Mouse (Mus musculus): ENCODE results near the gene Itpk1. TPM values are rescaled to one million over a fixed set of nuclear protein-coding genes. Genes with fewer than 3 reads are reported as not detected.

Gene Itpk1
- polyA plus RNA-seq, 1 experiment from 2014 or later: 20.8 TPM

DNA sequence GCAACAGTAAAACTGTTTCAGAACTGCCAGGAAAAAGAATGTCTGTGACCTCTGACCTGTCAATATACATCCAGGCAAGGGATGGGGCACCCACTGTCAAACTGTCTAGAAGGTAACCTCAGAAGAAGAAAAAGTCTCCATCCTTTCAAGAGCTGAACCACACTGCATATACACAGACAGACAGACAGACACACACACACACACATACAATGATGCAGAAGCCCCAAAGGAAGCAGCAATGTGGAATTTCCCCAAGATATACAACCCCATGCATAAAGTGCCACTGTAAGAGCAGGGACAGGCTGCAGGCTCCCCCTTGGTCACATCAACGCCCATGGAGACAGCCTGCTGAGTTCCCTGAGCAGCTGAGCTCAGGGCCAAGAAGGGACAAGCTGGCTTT is 5.6 kb downstream of the Itpk1 start:
- Histone ChIP-seq H3K4me1 (peaks cover 91% of the 10 kb centered on the region), H3K9me3 (replicated peaks) (no peaks in the 10 kb centered on the region), H3K4me2 (no peak overlapping the region), H3K36me3 (no peaks in the 10 kb centered on the region), H3K27me3 (no peaks in the 10 kb centered on the region), H3K27ac (no peak overlapping the region), H3K9ac (0 out of 2 replicates have a peak overlapping the region, but pooled peaks have one; percentile 1), H3K4me3 (replicated peaks) (no peak overlapping the region)
- 53% methylated on average over 1 of the region's 1 CpGs for WGBS
- no peak for ATAC-seq (replicated peaks; ENCODE audit: low FRiP score)

DNA sequence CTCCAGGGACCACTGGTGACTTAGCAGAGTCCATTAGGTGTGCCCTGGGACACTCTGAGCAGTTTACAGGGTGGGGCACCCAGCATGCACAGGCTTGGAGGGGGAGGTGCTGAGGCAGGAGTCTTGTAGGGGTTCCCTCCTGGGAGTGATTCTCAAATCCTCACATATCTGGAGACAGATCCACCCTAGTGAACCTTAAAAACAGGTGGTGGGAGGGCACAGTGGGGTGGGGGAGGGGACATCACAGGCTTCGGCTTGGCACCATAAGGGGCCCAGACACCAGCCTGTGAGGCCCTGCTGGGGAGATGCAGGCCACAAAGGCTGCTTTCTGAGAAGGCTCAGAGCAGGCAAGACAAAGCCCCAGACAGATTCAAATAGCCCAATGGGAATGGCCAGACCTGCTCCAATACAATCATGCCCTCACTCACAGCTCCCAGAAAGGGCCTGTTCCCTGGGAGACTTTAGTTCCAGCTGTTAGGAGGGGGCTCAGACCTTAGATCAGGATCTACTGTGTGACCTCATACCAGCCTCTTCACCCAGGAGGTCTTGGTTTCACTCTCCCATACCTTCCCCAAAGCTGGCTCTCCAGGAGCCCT is 6.5 kb downstream of the Itpk1 start:
- 35% methylated on average over 1 of the region's 1 CpGs for WGBS
- no peak overlapping the region for H3K4me3 ChIP-seq (replicated peaks)
- no peaks in the 10 kb centered on the region for H3K9me3 ChIP-seq (replicated peaks)
- H3K36me3 ChIP-seq: no peaks in the 10 kb centered on the region
- H3K4me2 ChIP-seq: no peak overlapping the region
- 0 out of 2 replicates have a peak overlapping the region, but pooled peaks have one; percentile 10 for H3K9ac ChIP-seq
- H3K4me1 ChIP-seq: peaks cover 82% of the 10 kb centered on the region
- no peaks in the 10 kb centered on the region for H3K27me3 ChIP-seq
- ATAC-seq (replicated peaks; ENCODE audit: low FRiP score): peak; percentile 16; the same call in 1 of the 2 replicates
- H3K27ac ChIP-seq: 0 out of 2 replicates have a peak overlapping the region, but pooled peaks have one; percentile 0

DNA sequence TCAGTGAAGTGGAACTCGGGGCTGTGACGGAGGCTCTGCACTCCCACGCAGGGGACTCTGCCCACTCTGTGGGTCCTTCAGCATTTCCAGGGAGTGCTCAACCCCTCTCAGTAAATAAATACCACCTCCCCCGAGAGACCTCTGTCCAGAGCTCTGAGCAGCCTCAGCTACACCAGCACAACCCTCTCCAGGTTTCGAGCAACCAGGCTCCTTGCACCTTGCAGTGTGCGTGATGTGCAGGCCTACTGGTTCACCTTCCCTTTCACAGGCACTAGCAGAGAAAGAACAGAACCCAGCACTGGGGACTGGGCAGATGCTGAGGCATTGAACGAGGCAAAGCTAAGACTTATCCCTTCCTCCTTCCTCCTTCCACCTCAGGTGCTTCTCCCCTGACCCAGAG is 7.3 kb downstream of the Itpk1 start:
- Histone ChIP-seq H3K27me3 (no peaks in the 10 kb centered on the region), H3K4me2 (no peak overlapping the region), H3K4me3 (replicated peaks) (no peak overlapping the region), H3K9ac (no peak overlapping the region), H3K9me3 (replicated peaks) (no peaks in the 10 kb centered on the region), H3K27ac (0 out of 2 replicates have a peak overlapping the region, but pooled peaks have one; percentile 0), H3K36me3 (no peaks in the 10 kb centered on the region), H3K4me1 (peaks cover 74% of the 10 kb centered on the region)
- WGBS: 39% methylated on average over 7 of the region's 7 CpGs
- ATAC-seq (replicated peaks; ENCODE audit: low FRiP score): 0 out of 2 replicates have a peak, but pooled peaks have one; percentile 15

DNA sequence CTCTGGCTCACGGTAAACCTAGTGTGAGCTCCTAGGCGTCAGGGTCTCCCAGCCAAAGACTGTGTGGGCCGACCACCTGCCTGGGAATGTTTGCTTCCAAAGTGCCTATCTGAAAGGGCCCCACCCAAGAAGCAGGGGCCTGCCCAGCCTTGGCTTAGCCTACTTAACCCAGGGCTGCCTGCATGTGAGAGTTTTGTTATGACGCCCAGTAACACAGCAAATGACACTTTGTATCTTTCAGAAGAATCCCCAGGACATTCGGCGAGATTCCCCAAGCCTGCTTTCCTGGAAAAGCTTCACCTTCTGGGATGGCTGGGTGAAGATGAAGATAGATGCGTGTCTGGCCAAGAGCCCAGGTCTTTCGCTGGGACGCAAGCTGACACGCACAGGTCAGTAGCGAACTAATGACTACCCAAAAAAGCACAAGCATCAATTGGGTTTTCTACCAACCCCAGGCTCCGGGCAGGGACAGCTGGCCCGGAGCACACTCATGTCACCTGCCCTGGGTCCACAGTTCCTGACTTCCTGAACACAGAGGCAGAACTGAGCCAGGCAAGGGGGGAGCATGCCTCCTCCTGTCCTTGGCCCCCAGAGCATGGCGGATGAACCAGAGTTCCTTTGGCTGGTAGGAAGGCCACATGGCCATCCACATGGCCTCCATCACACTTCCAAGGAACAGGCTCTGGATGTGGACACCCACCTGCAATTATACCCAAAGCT is 7.9 kb downstream of the Itpk1 start:
- no peak overlapping the region for H3K4me2 ChIP-seq
- no peak overlapping the region for H3K9ac ChIP-seq
- H3K27ac ChIP-seq: no peak overlapping the region
- H3K4me3 ChIP-seq (replicated peaks): no peak overlapping the region
- no peaks in the 10 kb centered on the region for H3K27me3 ChIP-seq
- peaks cover 73% of the 10 kb centered on the region for H3K4me1 ChIP-seq
- no peaks in the 10 kb centered on the region for H3K9me3 ChIP-seq (replicated peaks)
- 85% methylated on average over 14 of the region's 14 CpGs for WGBS
- no peaks in the 10 kb centered on the region for H3K36me3 ChIP-seq
- no peak for ATAC-seq (replicated peaks; ENCODE audit: low FRiP score)

DNA sequence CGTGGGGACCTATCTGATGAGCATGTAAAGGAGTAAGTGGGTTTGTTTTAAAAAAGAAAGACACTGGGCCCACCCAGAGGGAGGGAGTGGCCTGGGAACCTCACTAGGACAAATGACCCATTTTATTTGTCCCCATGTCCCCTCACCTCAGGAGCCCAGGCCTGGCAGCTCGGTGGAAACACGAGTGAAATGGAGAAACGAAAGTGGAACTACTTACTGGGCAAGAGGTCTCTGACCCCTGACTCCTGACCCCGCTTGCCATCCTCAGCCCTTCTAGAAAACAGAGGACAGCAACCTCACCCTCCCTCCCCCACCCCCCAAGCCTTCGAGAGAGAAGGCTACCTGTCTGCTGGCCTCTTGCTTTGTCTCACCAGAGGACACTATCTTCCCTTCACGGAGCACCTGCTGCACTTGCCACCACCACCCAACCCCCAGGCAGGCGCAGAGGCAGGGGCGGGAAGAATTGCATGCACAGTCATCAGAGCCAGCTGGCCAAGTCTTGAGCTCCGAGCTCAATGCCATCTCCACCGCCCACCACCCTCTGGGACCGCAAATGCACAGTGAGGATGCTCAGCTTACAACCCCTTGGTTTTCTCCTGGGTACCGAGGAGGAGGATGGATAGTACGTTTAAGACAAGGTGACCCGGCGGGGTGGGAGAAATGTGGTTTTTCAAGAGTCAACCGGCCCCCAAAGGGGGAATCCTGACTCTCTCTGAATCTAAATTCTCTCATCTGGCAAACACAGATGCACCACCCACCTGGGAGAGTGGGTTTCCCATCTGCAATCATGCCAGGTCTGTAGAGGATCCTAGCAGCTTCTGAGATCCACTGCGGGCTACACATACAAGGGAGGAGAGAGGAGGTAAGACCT is 9.1 kb downstream of the Itpk1 start:
- WGBS: 57% methylated on average over 18 of the region's 18 CpGs

DNA sequence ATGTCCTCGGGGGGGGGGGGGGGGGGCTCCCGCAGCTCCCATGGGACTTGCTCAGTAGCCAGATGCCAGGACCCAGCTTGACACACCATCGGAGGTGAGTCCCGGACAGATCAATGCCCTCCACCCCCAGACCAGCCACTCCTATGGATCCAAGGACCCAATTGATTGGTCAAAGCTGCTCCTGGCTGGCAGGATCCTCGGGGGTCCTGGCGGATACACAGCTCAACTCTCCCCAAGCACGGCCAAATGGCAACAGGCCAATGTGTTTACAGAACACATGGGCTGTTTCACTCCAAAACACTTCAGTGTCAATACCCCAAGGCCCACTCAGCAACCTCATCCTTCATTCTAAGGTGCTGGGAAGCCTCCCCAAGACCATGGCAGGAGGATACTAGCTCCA is 13.0 kb downstream of the Itpk1 start:
- peaks cover 50% of the 10 kb centered on the region for H3K4me1 ChIP-seq
- H3K36me3 ChIP-seq: no peaks in the 10 kb centered on the region
- no peak overlapping the region for H3K4me2 ChIP-seq
- H3K9me3 ChIP-seq (replicated peaks): no peaks in the 10 kb centered on the region
- no peak for ATAC-seq (replicated peaks; ENCODE audit: low FRiP score)
- H3K9ac ChIP-seq: no peak overlapping the region
- H3K4me3 ChIP-seq (replicated peaks): no peak overlapping the region
- no peaks in the 10 kb centered on the region for H3K27me3 ChIP-seq
- H3K27ac ChIP-seq: peak overlapping the region; percentile 68; the same call in 1 of the 2 replicates
- 62% methylated on average over 7 of the region's 7 CpGs for WGBS

More for the DNA sequence above, 9.1 kb downstream of the Itpk1 start:
- Histone ChIP-seq H3K4me3 (replicated peaks) (no peak overlapping the region), H3K9ac (no peak overlapping the region), H3K9me3 (replicated peaks) (no peaks in the 10 kb centered on the region), H3K4me1 (peaks cover 78% of the 10 kb centered on the region), H3K36me3 (no peaks in the 10 kb centered on the region), H3K27ac (no peak overlapping the region), H3K4me2 (no peak overlapping the region), H3K27me3 (no peaks in the 10 kb centered on the region)
- no peak for ATAC-seq (replicated peaks; ENCODE audit: low FRiP score)

DNA sequence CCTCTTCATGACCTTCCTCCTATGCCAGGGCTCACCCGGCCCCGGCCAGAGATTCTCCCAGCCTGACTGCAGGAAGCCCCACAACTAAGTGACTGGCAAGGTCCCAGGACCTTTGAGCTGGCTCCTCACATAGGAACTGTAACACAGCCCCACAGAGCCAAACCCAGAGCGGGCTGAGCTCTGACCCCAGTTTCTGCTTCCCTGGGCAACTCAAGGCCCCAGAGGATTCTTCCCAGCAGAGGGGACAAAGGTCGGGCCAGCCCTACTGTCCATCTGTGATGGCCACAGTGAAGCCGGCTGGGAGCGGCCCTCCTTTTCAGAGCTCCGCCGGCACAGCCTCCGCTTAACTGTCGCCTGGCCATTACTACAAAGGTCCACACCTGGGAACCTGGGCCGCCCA is 13.6 kb downstream of the Itpk1 start:
- 25% methylated on average over 11 of the region's 11 CpGs for WGBS
- Histone ChIP-seq H3K36me3 (no peaks in the 10 kb centered on the region), H3K4me2 (no peak overlapping the region), H3K4me1 (peaks cover 50% of the 10 kb centered on the region), H3K4me3 (replicated peaks) (no peak overlapping the region), H3K27ac (peak overlapping the region; percentile 68), H3K9me3 (replicated peaks) (no peaks in the 10 kb centered on the region), H3K9ac (no peak overlapping the region), H3K27me3 (no peaks in the 10 kb centered on the region)
- ATAC-seq (replicated peaks; ENCODE audit: low FRiP score): peak; percentile 78

DNA sequence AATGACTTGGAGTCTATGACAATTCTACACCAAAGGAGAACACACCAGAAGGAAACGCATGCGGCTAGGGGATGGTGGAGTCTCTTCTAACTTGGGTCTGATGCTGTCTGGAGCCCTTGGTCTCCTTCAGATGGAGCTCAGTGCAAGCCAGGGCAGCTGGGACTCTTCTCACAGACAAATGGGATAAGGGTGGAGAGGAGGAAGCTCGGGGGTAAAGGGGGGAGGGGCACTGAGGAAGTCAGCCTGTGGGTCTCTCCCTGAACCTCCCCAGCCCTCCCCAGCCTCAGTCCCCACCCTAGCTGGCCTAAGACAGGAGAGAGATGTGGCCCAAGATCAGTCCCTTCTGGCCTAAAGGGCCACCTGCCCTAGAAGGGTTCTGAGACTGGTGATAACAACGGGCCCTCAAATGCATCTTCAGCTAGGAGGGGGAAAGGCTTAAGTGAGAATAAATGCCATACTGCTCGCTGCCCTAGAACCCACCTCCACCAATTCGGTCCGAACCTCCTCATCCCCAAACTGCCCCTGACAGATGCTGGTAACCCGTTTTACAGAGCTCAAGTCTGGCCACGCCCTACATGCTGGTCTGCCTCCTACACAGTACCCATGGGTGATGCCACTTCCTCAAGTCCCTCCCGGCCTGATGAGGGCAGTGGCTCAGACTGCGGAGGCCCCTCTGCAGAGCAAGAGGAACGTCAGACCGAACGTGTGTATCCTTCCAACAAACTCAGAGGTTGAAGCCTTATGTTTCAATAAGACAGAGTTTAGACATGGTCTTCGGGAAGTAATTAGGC is 14.8 kb downstream of the Itpk1 start:
- no peak overlapping the region for H3K4me2 ChIP-seq
- no peaks in the 10 kb centered on the region for H3K9me3 ChIP-seq (replicated peaks)
- no peaks in the 10 kb centered on the region for H3K27me3 ChIP-seq
- H3K4me1 ChIP-seq: peaks cover 50% of the 10 kb centered on the region
- WGBS: 72% methylated on average over 15 of the region's 15 CpGs
- ATAC-seq (replicated peaks; ENCODE audit: low FRiP score): no peak
- no peaks in the 10 kb centered on the region for H3K36me3 ChIP-seq
- H3K27ac ChIP-seq: peak overlapping the region; percentile 68; the same call in 1 of the 2 replicates
- H3K9ac ChIP-seq: no peak overlapping the region
- no peak overlapping the region for H3K4me3 ChIP-seq (replicated peaks)

DNA sequence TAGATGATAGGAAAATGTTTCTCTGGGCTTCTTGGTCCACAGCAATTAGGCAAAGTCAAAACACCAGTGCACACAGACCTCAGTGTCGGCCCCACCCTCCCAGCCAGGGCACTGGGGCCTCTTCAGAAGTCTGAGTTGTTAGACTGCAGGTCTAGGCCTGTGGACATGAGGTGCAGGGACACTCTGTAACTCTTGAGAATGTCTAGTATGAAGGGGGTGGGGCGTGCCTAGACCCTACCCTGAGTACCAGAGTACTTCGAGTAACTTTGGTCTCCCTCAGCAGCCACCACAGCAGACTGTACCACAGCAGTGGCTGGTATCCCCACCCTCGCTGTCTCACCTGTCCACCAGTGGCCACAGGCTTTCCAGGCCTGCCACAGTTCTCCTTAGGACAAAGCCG is 18.4 kb downstream of the Itpk1 start:
- H3K36me3 ChIP-seq: no peaks in the 10 kb centered on the region
- no peak overlapping the region for H3K4me2 ChIP-seq
- no peak overlapping the region for H3K27ac ChIP-seq
- no peaks in the 10 kb centered on the region for H3K9me3 ChIP-seq (replicated peaks)
- no peak overlapping the region for H3K9ac ChIP-seq
- H3K4me3 ChIP-seq (replicated peaks): no peak overlapping the region
- WGBS: 94% methylated on average over 5 of the region's 5 CpGs
- no peak for ATAC-seq (replicated peaks; ENCODE audit: low FRiP score)
- peaks cover 66% of the 10 kb centered on the region for H3K4me1 ChIP-seq
- H3K27me3 ChIP-seq: no peaks in the 10 kb centered on the region

DNA sequence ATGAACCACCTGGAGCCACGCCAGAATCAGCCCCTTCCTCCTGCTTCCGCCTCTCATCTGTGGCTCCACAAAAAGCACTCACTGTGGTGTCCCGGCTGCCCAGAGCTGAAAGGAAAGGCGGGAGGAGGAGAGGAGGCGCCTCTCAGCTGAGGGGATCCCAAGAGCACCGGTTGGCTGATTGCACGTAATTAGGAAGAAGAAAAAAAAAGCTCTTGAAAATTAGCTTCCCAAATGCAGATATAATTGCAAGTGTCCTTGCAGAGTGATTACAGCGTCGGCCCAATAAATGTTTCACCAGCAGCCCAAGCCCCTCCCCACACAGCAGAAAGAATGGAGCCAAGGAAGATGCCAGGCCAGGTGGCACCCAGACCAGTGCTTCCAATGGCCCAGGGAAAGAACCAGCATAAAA is 19.2 kb downstream of the Itpk1 start:
- WGBS: 14% methylated on average over 9 of the region's 9 CpGs
- H3K36me3 ChIP-seq: no peaks in the 10 kb centered on the region
- H3K27me3 ChIP-seq: no peaks in the 10 kb centered on the region
- H3K9me3 ChIP-seq (replicated peaks): no peaks in the 10 kb centered on the region
- H3K4me3 ChIP-seq (replicated peaks): no peak overlapping the region
- H3K4me2 ChIP-seq: peak overlapping the region; percentile 10; the same call in 1 of the 2 replicates
- no peak for ATAC-seq (replicated peaks; ENCODE audit: low FRiP score)
- H3K9ac ChIP-seq: no peak overlapping the region
- peaks cover 64% of the 10 kb centered on the region for H3K4me1 ChIP-seq
- H3K27ac ChIP-seq: peak overlapping the region; percentile 14; the same call in 1 of the 2 replicates

DNA sequence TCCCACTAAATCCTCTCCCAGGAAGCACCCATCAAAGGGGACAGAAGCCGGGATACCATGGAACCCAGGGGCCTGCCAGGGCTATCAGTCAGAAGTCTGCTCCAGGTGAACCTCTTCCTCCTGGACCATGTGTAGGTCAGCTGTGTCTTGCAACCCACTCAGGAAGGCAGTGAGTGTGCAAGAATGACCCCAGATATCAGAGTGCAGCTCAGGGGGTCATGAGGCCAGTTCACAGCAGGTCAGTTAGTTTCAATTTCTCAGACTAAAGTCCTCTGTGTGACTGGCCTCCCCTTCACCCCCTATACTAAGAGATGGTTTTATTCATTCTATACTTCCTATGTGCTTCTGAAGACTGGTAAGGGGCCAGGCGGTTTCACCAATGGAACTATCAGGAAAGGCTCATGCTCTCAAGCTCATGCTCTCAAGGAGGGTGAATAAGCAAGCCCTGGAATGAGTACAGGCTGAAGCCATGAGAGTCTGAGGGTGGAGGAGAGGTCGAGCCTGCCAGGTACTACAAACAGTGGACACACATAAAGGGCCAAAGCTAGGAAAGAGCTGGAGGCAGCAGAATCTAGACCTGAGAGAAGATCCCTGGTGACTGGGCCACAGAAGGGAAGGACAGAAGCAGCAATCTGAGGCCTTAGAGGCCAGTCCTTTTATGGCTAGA is 19.9 kb downstream of the Itpk1 start:
- Histone ChIP-seq H3K4me3 (replicated peaks) (no peak overlapping the region), H3K4me2 (no peak overlapping the region), H3K9me3 (replicated peaks) (no peaks in the 10 kb centered on the region), H3K36me3 (no peaks in the 10 kb centered on the region), H3K27ac (0 out of 2 replicates have a peak overlapping the region, but pooled peaks have one; percentile 14), H3K4me1 (peaks cover 64% of the 10 kb centered on the region), H3K9ac (no peak overlapping the region), H3K27me3 (no peaks in the 10 kb centered on the region)
- ATAC-seq (replicated peaks; ENCODE audit: low FRiP score): no peak
- WGBS: 70% methylated on average over 3 of the region's 3 CpGs
